Mouse (Mus musculus) stomach, postnatal 0 days (tissue): ENCODE results near the gene Dnajb13.

Source experiments
- CTCF ChIP-seq: IDR thresholded peaks from 2 replicates; pipeline ENCODE4 v1.5.1; 2016; ENCODE audit warnings: antibody characterized with exemption, low read depth, mild to moderate bottlenecking, moderate library complexity
- EP300 ChIP-seq: optimal IDR thresholded peaks from 2 replicates; pipeline ENCODE3; 2016; ENCODE audit warnings: antibody characterized with exemption

DNA sequence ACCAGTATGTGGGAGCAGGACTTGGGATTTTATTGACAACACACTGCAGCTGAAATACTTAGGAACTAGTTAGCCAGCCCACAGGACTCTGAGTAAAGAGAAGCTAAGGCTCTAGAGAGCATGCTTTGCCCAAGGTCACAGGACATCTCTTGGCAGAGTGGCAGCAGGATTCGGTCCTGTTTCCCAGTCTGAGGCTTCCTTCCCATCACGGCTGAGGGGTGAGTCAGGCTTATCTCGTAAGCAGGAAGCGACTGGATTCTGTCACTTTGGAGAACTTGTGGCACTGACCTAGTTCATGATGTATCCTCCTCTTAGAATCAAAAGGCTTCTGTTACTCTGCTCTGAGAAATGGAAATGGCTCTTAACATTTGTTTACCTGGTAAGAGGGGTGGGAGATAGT is 32.9 kb upstream of the Dnajb13 start:
- no peak for TF ChIP-seq CTCF
- no peak for TF ChIP-seq EP300
